Mouse (Mus musculus) cortical plate, adult 2 months (tissue): ENCODE data around the gene Agpat2. TPM values are rescaled to one million over a fixed set of nuclear protein-coding genes. Genes with fewer than 3 reads are reported as not detected.

Experiments
- H3K27ac ChIP-seq: fragments of 200-500 bp; 2 replicates; pipeline ENCODE4 v1.5.1; 2012; ENCODE audit warnings: low read length, control low read depth, inconsistent platforms; ENCODE audit not compliant: insufficient read depth
- H3K4me1 ChIP-seq: fragments of 200-500 bp; 2 replicates; pipeline ENCODE4 v1.6.1; 2011; ENCODE audit warnings: low read length; ENCODE audit not compliant: control insufficient read depth, insufficient read depth
- H3K4me3 ChIP-seq: fragments of 200-500 bp; 2 replicates; pipeline ENCODE4 v1.5.1; 2011; ENCODE audit warnings: mild to moderate bottlenecking, low read length, control low read depth; ENCODE audit not compliant: insufficient read depth
- CTCF ChIP-seq: fragments of 200-500 bp; IDR thresholded peaks from 2 replicates; pipeline ENCODE4 v1.5.1; 2011; ENCODE audit warnings: mild to moderate bottlenecking, control low read depth, low read length; ENCODE audit not compliant: insufficient read depth; ENCODE audit errors: extremely low read depth
- POLR2A ChIP-seq: fragments of 200-500 bp; IDR thresholded peaks from 2 replicates; pipeline ENCODE4 v1.6.1; 2011; ENCODE audit warnings: mild to moderate bottlenecking, low read length, control low read depth; ENCODE audit not compliant: insufficient read depth; ENCODE audit errors: extremely low read depth
- polyA plus RNA-seq: library from polyadenylated mRNA; depleted of rRNA; stranded (reverse); fragments of >200 nt; gene quantifications from 2 replicates; pipeline ENCODE4 v1.2.3, GENCODE M21; 2012

Gene Agpat2
- polyA plus RNA-seq, 1 experiment, result 2.3 TPM

DNA sequence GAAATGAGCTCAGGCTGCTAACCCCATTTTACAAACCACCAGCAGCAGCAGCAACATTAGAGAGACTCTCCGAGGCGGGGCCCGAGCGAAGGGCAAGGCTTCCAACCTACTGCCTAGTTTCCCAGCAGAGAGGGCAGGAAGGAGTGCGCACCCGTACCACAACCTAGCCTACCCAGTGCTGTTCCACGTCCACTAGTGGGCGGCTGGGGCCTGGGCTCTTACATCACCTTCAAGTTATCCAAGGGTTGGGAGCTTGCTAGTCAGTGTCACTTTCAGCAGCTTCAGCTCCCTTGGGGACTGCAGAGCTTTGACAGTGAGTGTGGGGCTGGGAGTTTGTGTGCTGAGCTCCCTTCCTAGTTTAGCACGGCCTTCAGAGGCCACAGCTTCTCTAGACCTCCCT is 32.8 kb downstream of the Agpat2 start:
- Histone ChIP-seq H3K27ac (peak overlapping the region; percentile 56; the same call in 1 of the 2 replicates), H3K4me1 (peaks cover 5% of the 10 kb centered on the region)
- TF ChIP-seq CTCF, result no peak
- no peak for TF ChIP-seq POLR2A

GRCm38 (mm10) chr2:26570034-26570433 is 34.2 kb downstream of the Agpat2 start:
- TF ChIP-seq POLR2A (no peak), CTCF (peak; percentile 82)
- H3K27ac ChIP-seq, result no peak overlapping the region
- H3K4me1 ChIP-seq, result peaks cover 5% of the 10 kb centered on the region
- H3K4me3 ChIP-seq, result no peak overlapping the region

More for the DNA sequence above, 32.8 kb downstream of the Agpat2 start:
- no peak overlapping the region for H3K4me3 ChIP-seq

GRCm38 (mm10) chr2:26566221-26566620 is 38.0 kb downstream of the Agpat2 start:
- TF ChIP-seq CTCF, result peak; percentile 60
- no peak for TF ChIP-seq POLR2A
- Histone ChIP-seq H3K4me1 (no peaks in the 10 kb centered on the region), H3K4me3 (no peak overlapping the region), H3K27ac (no peak overlapping the region)

DNA sequence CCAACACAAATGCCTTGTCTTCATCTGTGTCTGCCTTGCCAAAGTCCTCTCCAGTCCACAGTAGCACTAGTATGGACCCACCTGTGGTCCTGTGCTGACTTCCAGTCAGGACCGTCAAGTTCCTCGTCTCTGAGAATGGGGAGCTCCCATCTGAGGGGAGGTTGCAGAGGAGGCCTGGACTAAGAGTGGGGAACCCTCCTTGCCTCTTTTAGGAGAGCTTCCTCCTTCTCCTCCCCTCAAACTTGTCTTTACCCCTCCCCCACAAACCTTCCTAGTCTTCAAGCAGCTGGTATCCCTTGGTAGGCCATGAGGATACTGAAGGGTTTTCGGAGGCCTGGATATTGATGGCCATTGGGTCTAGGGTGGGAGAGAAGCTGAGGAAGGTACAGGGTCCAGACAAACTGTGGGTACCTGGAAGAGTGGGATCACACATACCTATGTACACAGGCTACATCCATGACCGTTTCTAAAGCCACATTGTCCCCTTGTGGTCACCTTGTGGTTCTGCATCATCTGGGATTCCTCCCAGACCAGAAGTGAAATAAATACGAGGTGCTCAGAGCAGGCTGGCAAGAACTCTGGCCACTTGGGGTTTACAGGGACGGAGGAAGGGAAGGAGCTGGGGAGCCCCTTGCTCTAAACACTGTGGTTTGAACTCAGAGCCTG is 42.7 kb downstream of the Agpat2 start:
- no peak overlapping the region for H3K4me3 ChIP-seq
- H3K27ac ChIP-seq, result no peak overlapping the region
- TF ChIP-seq POLR2A, result no peak
- TF ChIP-seq CTCF, result peak; percentile 94
- H3K4me1 ChIP-seq, result peaks cover 2% of the 10 kb centered on the region; the same call in 1 of the 2 replicates

GRCm38 (mm10) chr2:26560506-26560905 is 43.7 kb downstream of the Agpat2 start:
- peaks cover 2% of the 10 kb centered on the region; the same call in 1 of the 2 replicates for H3K4me1 ChIP-seq
- H3K4me3 ChIP-seq, result no peak overlapping the region

GRCm38 (mm10) chr2:26556535-26556993 is 47.7 kb downstream of the Agpat2 start:
- no peak overlapping the region for H3K27ac ChIP-seq

More at GRCm38 (mm10) chr2:26560506-26560905, 43.7 kb downstream of the Agpat2 start:
- no peak overlapping the region for H3K27ac ChIP-seq
- no peak for TF ChIP-seq POLR2A
- no peak for TF ChIP-seq CTCF

GRCm38 (mm10) chr2:26555076-26555475 is 49.1 kb downstream of the Agpat2 start:
- H3K4me3 ChIP-seq, result no peak overlapping the region
- no peak overlapping the region for H3K27ac ChIP-seq
- H3K4me1 ChIP-seq, result peaks cover 6% of the 10 kb centered on the region
- TF ChIP-seq CTCF (no peak), POLR2A (no peak)

More at GRCm38 (mm10) chr2:26556535-26556993, 47.7 kb downstream of the Agpat2 start:
- TF ChIP-seq POLR2A (no peak), CTCF (no peak)
- no peak overlapping the region for H3K4me3 ChIP-seq
- peaks cover 6% of the 10 kb centered on the region for H3K4me1 ChIP-seq

- Histone ChIP-seq H3K4me1 (peaks cover 6% of the 10 kb centered on the region), H3K4me3 (no peak overlapping the region)
Measured at GRCm38 (mm10) chr2:26553904-26554303, 50.3 kb downstream of the Agpat2 start.

DNA sequence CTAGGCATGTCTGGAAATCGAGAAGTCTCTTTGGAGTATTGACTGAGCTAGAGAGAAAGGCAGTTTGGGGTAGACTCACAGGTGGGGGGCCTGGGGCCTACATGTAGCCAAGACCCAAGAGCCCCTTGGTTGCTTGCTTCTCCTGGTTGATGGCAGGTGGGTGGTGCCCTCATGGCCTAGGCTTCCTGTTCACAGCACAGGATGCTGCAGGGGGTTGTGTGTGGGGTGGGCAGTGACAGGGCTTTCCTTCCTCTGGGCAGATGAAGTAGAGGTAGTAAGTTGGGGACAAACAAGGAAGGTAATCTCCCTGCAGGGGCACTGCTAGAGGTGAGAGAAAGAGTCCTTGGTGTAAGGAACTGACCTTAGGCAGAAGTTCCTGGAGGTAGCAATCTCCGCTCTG is 52.2 kb downstream of the Agpat2 start:
- no peak overlapping the region for H3K27ac ChIP-seq
- peaks cover 6% of the 10 kb centered on the region for H3K4me1 ChIP-seq
- no peak overlapping the region for H3K4me3 ChIP-seq
- TF ChIP-seq CTCF (no peak), POLR2A (no peak)

More at GRCm38 (mm10) chr2:26553904-26554303, 50.3 kb downstream of the Agpat2 start:
- no peak overlapping the region for H3K27ac ChIP-seq
- TF ChIP-seq POLR2A, result no peak

GRCm38 (mm10) chr2:26551446-26551845 is 52.8 kb downstream of the Agpat2 start:
- no peak for TF ChIP-seq POLR2A
- Histone ChIP-seq H3K4me3 (no peak overlapping the region), H3K4me1 (peaks cover 4% of the 10 kb centered on the region), H3K27ac (no peak overlapping the region)

- TF ChIP-seq POLR2A (no peak), CTCF (no peak)
- H3K4me3 ChIP-seq, result no peak overlapping the region
- H3K4me1 ChIP-seq, result peaks cover 4% of the 10 kb centered on the region
- no peak overlapping the region for H3K27ac ChIP-seq
Measured at GRCm38 (mm10) chr2:26550777-26551176, 53.4 kb downstream of the Agpat2 start.
